Mouse (Mus musculus): Measurements from ENCODE around the gene Impdh1.

DNA sequence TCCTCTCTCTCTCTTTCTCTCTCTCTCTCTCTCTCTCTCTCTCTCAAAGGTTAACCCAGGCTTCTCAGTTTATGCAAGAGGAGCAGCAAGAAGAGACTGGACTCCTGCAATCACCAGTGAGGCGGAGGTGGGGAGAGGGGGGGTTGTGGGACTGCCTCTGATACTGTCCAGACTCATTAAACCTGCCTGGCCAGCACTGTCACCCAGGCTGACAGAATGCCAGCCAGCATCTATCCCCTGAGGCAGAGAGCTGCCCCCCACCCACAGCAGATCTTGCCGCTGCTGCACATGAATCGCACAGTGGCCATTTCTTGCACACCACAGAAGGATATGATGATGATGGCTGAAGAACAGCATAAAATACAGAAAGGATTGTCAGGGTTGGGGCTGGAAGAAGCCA, 41.1 kb downstream of the Impdh1 start:
- TF ChIP-seq CTCF (IDR thresholded peaks at IDR 0.05; ENCODE audit: low read depth) (no peak), EP300 (optimal IDR thresholded peaks at IDR 0.05) (no peak)

All from stomach, postnatal 0 days (tissue).